Mouse (Mus musculus): ENCODE data around the gene Pawr. TPM values are rescaled to one million over a fixed set of nuclear protein-coding genes. Genes with fewer than 3 reads are reported as not detected.

The Pawr gene
- 1 to 10 TPM; 3.9 to 4.1 TPM for total RNA-seq (2021)

- intact Hi-C loops (cut with DNase I): loop anchor here (2.0 to 5.0 kb wide), 3 partner anchors 31 to 117 kb away; no protein-coding TSS in a partner anchor
Measured at GRCm38 (mm10) chr10:108331784-108332561, at the start of gene Pawr. Pawr (plus strand) TSS chr10:108332121.

GRCm38 (mm10) chr10:108282351-108282750 lies 49.6 kb upstream of the Pawr start:
- DNase-seq: no peak
- intact Hi-C loops (cut with DNase I): no loop called here

More at GRCm38 (mm10) chr10:108331784-108332561, at the start of gene Pawr:
- peak; percentile 64 to 65 for DNase-seq

DNA sequence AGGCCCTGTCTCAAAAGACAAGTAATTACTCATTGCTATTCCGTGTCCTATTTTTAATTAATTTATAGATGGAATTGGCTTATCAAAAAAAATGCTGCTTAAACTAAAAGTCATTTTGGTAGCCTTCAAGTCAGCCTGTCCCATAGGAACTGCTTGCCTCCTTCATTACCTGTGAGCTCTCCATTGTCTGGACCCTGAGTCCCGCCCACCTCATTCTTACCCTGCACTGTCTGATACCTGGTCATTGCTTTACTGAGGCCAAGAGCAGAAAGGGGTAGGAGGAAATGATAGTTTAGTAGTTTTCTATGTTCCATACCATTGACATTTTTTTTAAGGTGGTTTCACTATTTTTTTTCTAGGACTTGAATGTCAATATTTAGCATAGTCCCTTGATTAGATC lies 48.5 kb upstream of the Pawr start:
- DNase-seq: no peak
- intact Hi-C loops (cut with DNase I): no loop called here

GRCm38 (mm10) chr10:108283837-108284236 lies 48.1 kb upstream of the Pawr start:
- DNase-seq: no peak
- intact Hi-C loops (cut with DNase I): no loop called here

- DNase-seq: no peak
- intact Hi-C loops (cut with DNase I): no loop called here
Measured at GRCm38 (mm10) chr10:108284445-108284844, 47.5 kb upstream of the Pawr start.

DNA sequence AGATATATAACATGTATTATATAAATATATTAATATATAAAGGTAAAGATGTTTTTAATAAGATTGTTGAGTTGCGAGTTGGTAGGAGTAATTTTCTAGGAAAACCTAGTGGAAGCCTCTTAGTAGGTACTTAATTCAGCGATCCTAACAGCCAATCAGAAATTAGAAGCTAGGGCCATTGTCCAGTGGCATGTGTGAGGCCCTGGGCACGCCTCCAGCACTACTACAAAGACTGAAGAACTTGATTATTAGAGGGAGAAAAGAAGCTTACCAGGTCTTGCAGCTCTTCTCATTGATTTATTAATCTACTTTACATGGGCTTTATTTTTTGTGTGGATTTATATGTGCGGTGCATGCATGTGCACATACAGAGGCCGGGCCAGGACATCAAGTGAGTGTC lies 46.9 kb upstream of the Pawr start:
- intact Hi-C loops (cut with DNase I): no loop called here
- DNase-seq: no peak

GRCm38 (mm10) chr10:108286658-108287437 lies 45.1 kb upstream of the Pawr start:
- intact Hi-C loops (cut with DNase I): no loop called here
- no peak for DNase-seq

DNA sequence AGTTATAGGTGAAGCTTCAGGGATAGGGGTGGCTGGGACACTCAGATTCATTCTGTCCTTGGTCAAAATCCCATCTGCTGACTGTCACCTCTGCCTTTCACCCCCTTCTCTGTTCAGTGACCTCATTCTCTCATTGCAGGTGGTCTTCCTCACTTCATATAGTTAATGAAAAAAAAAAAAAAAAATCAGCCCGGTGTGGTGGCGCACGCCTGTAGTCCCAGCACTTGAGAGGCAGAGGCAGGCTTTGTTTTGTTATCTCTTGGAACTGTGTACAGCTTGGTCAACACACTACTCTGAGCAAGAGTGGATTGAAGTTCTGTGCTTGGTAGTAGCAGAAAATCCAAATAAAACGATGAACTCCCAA lies 44.5 kb upstream of the Pawr start:
- intact Hi-C loops (cut with DNase I): no loop called here
- DNase-seq: no peak

GRCm38 (mm10) chr10:108290046-108290445 lies 41.9 kb upstream of the Pawr start:
- DNase-seq: no peak
- intact Hi-C loops (cut with DNase I): no loop called here

- no peak for DNase-seq
- intact Hi-C loops (cut with DNase I): no loop called here
Measured at GRCm38 (mm10) chr10:108291688-108292471, 40.0 kb upstream of the Pawr start.

- DNase-seq: no peak
- intact Hi-C loops (cut with DNase I): no loop called here
Measured at GRCm38 (mm10) chr10:108292651-108293050, 39.3 kb upstream of the Pawr start.

DNA sequence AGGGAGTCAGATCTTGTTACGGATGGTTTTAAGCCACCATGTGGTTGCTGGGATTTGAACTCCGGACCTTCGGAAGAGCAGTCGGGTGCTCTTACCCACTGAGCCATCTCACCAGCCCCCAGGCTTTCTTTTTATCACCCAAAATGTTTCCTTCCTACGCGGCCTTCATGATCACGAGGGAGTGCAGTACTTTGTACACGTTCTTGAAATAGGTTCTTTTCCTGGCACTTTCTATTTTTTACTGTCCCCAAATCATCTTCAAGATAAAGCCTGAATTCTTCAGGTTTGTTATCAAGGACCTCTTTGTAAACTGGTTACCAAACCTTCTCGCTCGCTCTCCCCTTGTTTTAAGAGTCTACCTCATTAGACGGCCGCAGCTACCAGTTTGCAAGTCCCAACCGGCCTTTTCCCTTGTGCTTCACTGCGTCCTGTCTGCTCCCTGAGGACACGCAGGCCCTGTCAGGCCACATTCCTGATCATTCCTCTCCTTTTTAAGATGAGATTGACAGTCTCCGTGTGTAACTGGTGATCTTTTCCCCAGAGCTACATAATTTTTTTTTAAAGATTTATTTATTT lies 38.2 kb upstream of the Pawr start:
- intact Hi-C loops (cut with DNase I): no loop called here
- DNase-seq: no peak

DNA sequence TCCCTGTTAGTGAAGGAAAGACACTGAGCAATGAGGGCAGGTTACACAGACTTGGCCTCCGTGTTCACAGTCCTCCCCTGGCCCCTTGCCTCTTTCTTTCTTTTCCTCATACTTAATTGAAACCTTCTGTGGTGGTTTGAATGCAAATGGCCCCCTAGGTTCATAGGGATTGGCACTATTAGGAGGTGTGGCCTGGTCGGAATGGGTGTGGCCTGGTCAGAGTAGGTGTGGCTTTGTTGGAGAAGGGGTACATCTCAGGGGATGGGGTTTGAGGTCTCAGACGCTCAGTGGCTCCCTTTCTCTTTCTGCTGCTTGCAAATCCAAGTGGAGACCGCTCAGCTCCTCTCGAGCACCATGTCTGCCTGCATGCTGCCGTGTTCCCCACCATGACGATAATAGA lies 37.2 kb upstream of the Pawr start:
- intact Hi-C loops (cut with DNase I): no loop called here
- DNase-seq: no peak

- DNase-seq: no peak
- intact Hi-C loops (cut with DNase I): no loop called here
Measured at GRCm38 (mm10) chr10:108296446-108296845, 35.5 kb upstream of the Pawr start.

- intact Hi-C loops (cut with DNase I): no loop called here
Measured at GRCm38 (mm10) chr10:108298261-108298660, 33.7 kb upstream of the Pawr start.

DNA sequence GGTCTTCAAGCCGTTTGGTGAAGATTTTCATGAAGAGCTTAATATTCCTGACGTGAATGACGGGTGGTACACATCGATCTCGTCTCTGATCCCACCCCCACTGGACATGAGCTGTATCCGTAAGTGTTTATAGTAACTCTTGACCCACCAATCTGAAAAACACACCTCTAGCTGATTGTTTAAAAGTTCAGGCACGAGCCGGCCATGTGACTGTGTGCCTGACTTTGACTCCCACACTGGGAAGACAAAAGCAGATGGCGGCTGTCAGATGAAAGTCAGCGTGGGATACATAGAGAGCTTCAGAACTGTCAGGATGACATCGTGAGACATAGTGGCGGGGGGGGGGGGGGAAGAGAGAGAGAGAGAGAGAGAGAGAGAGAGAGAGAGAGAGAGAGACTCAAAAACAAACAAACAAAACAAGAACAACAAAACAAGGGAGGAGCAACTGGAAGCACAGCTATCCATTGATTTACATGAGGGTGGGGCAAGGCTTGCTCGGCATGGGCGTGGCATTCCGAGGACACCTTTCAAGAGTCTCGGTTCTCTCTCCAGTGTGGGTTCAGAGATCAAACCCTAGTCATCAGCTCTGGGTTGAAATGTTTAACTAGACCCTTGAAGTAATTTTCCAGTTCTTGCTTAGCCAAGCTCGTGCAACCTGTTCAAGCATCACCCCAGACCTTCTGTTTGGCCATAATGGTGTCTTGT lies 32.9 kb upstream of the Pawr start:
- intact Hi-C loops (cut with DNase I): no loop called here
- no peak for DNase-seq

More at GRCm38 (mm10) chr10:108298261-108298660, 33.7 kb upstream of the Pawr start:
- no peak for DNase-seq

GRCm38 (mm10) chr10:108299828-108300227 lies 32.1 kb upstream of the Pawr start:
- no peak for DNase-seq
- intact Hi-C loops (cut with DNase I): loop anchor here (1.0 to 2.0 kb wide), 3 partner anchors 31 to 239 kb away; no protein-coding TSS in a partner anchor

GRCm38 (mm10) chr10:108300843-108301242 lies 31.1 kb upstream of the Pawr start:
- intact Hi-C loops (cut with DNase I): loop anchor here (1.0 to 2.0 kb wide), 3 partner anchors 30 to 238 kb away; no protein-coding TSS in a partner anchor
- DNase-seq: peak; percentile 67 to 83

DNA sequence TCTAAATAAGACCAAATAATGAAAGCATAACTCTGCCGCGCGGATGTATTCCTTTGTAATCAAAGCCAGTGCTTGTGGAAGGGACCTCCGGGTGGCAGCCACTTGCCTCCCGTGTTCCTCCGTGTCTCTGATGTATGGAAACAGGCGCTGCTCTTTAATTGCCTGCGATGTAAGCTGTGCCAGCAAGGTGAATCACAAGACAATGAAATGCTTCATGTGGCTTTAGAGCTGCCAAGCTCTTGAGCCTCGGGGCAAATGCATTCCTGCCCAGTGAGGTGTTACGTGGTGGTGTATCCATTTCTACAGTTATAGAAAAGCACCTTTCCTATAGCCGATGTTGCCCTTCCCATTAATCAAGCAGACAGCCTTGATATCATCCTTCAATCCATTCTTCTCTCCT lies 24.1 kb upstream of the Pawr start:
- intact Hi-C loops (cut with DNase I): no loop called here
- DNase-seq: no peak

DNA sequence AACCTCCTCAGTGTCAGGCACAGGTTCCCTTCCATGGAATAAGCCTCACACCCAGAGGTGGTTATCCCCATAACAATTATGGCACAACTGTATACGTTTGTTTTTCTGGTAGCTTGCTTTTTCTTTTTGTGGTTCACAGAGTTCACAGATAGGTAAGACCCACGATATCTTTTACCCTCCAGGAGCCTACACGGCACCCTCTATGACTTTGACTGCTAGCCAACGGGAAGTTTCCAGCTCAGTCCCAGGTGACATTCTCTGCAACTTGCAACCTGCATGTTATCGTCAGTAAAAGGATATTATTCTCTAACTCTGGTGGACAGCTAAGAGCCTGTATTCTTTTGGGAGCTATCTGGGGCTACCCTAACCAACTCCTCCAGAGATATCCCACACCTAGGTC lies 21.7 kb upstream of the Pawr start:
- intact Hi-C loops (cut with DNase I): no loop called here
- no peak for DNase-seq

All from heart, postnatal 10 days (tissue).